Mouse (Mus musculus) E14TG2a.4 (cell line): Measurements from ENCODE around the gene Vav1.

Experiments used
- CTCF ChIP-seq: conservative IDR thresholded peaks from 2 replicates; pipeline ENCODE4 v1.5.1; 2014; ENCODE audit warnings: low read length
- NANOG ChIP-seq: IDR thresholded peaks from 2 replicates; pipeline ENCODE4 v1.6.1; 2014; ENCODE audit warnings: borderline replicate concordance, low read length, mixed read lengths

DNA sequence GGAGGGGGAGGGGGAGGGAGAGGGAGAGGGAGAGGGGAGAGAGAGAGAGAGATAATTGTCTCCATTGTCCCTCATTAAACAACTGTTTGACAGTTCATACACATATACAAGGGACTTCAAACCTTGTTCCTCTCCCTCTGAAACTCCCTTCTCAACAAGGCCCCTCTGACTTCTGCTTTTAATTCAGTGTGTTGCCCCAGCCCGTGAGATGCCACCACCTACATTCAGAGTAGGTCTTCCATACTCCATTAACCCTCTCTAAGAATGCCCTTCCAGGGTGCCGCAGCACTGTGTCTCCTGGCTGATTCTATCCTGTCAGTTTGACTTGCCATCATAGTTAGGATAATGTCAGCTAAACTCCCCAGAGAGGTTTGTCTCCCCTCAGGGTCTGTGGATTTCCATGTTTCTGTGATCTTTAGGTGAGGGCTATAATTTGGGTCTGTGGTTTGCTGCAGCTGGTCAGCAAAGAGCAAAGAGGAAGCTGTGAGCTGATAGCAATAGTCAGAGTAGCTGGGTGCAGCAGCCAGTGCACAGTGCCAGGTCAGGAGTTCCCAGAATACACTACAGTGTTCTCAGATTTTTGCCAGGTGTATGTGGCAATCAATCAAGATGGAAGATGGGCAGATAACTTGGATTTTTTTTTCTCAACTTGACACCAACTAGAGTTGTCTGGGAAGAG, 65.3 kb downstream of the Vav1 start:
- TF ChIP-seq CTCF, result no peak
- no peak for TF ChIP-seq NANOG
